Mouse (Mus musculus): Measurements from ENCODE around the gene Acsl1. TPM values are rescaled to one million over a fixed set of nuclear protein-coding genes. Genes with fewer than 3 reads are reported as not detected.
A peak's percentile ranks its signal among the peaks of the same experiment; 100 is the strongest.

Acsl1 gene
- polyA plus RNA-seq (2012; rRNA removed) (27.5 and 39.4 TPM in 2 replicates), polyA plus RNA-seq (2014; fragmentation: Nextera tagmentation; extraction: Ambion mirVana) (64.2 and 73.7 TPM in 2 replicates)

- Histone ChIP-seq H3K9ac (replicated peaks) (peak within 1 kb of the TSS; percentile 96), H3K4me1 (replicated peaks; ENCODE audit: control insufficient read depth in 2 of 2, insufficient read depth in 2 of 2, low read length in 1 of 2) (peaks cover 20 to 38% of the 10 kb centered on the region in 2 experiments), H3K4me2 (ENCODE audit: low read depth) (peak within 1 kb of the TSS; percentile 91), H3K27ac (peak within 1 kb of the TSS; percentile 75), H3K4me3 (ENCODE audit: insufficient read depth in 1 of 2, low read depth in 2 of 2, low read length in 2 of 2) (peak within 1 kb of the TSS; percentile 80 to 99), H3K36me3 (replicated peaks; ENCODE audit: control insufficient read depth, insufficient read depth, low read depth) (no peaks in the 10 kb centered on the region), H3K27me3 (ENCODE audit: control insufficient read depth, insufficient read depth, low read length) (no peaks in the 10 kb centered on the region), H3K9me3 (ENCODE audit: control insufficient read depth, low read length) (no peaks in the 10 kb centered on the region)
- ATAC-seq (ENCODE audit: insufficient read depth) (peak; percentile 88), DNase-seq (ENCODE audit: low read depth in 3 of 3, low spot score in 3 of 3) (peak in 2 of 3 experiments; percentile 96 to 98)
- TF ChIP-seq EP300 (IDR thresholded peaks at IDR 0.05; ENCODE audit: low read depth), result no peak
- 0 out of 2 replicates have a peak, but pooled peaks have one; percentile 7 for TF ChIP-seq CTCF (IDR thresholded peaks at IDR 0.05; ENCODE audit: low read depth)
- WGBS (ENCODE audit: insufficient replicate concordance), result under 1% methylated on average over 104 of the region's 106 CpGs
Observed at GRCm38 (mm10) chr8:46470792-46471781, at the start of gene Acsl1. Acsl1 (plus strand) TSS chr8:46471037.

- DNase-seq (ENCODE audit: low read depth in 3 of 3, low spot score in 3 of 3) (no peak), ATAC-seq (ENCODE audit: insufficient read depth) (no peak)
- Histone ChIP-seq H3K9me3 (ENCODE audit: control insufficient read depth, low read length) (no peaks in the 10 kb centered on the region), H3K36me3 (replicated peaks; ENCODE audit: control insufficient read depth, insufficient read depth, low read depth) (no peaks in the 10 kb centered on the region), H3K27me3 (ENCODE audit: control insufficient read depth, insufficient read depth, low read length) (no peaks in the 10 kb centered on the region), H3K9ac (replicated peaks) (no peak overlapping the region), H3K27ac (no peak overlapping the region), H3K4me1 (replicated peaks; ENCODE audit: control insufficient read depth in 2 of 2, insufficient read depth in 2 of 2, low read length in 1 of 2) (no peaks in the 10 kb centered on the region), H3K4me2 (ENCODE audit: low read depth) (no peak overlapping the region), H3K4me3 (ENCODE audit: insufficient read depth in 1 of 2, low read depth in 2 of 2, low read length in 2 of 2) (no peak overlapping the region)
- TF ChIP-seq CTCF (IDR thresholded peaks at IDR 0.05; ENCODE audit: low read depth) (no peak), EP300 (IDR thresholded peaks at IDR 0.05; ENCODE audit: low read depth) (no peak)
- 49% methylated on average over 6 of the region's 6 CpGs for WGBS (ENCODE audit: insufficient replicate concordance)
Observed at GRCm38 (mm10) chr8:46421515-46421914, 49.3 kb upstream of the Acsl1 start.

- Histone ChIP-seq H3K27ac (no peak overlapping the region), H3K4me2 (ENCODE audit: low read depth) (no peak overlapping the region), H3K9ac (replicated peaks) (no peak overlapping the region), H3K9me3 (ENCODE audit: control insufficient read depth, low read length) (no peaks in the 10 kb centered on the region), H3K4me1 (replicated peaks; ENCODE audit: control insufficient read depth in 2 of 2, insufficient read depth in 2 of 2, low read length in 1 of 2) (peaks cover 0 to 3% of the 10 kb centered on the region in 2 experiments; a peak in 2 of 4 replicates), H3K27me3 (ENCODE audit: control insufficient read depth, insufficient read depth, low read length) (no peaks in the 10 kb centered on the region), H3K36me3 (replicated peaks; ENCODE audit: control insufficient read depth, insufficient read depth, low read depth) (no peaks in the 10 kb centered on the region), H3K4me3 (ENCODE audit: insufficient read depth in 1 of 2, low read depth in 2 of 2, low read length in 2 of 2) (no peak overlapping the region)
- DNase-seq (ENCODE audit: low read depth in 3 of 3, low spot score in 3 of 3) (no peak), ATAC-seq (ENCODE audit: insufficient read depth) (no peak)
- TF ChIP-seq EP300 (IDR thresholded peaks at IDR 0.05; ENCODE audit: low read depth) (no peak), CTCF (IDR thresholded peaks at IDR 0.05; ENCODE audit: low read depth) (no peak)
Observed at GRCm38 (mm10) chr8:46427940-46428339, 42.9 kb upstream of the Acsl1 start.

GRCm38 (mm10) chr8:46429871-46430270, 41.0 kb upstream of the Acsl1 start:
- peaks cover 0 to 3% of the 10 kb centered on the region in 2 experiments; a peak in 2 of 4 replicates for H3K4me1 ChIP-seq (replicated peaks; ENCODE audit: control insufficient read depth in 2 of 2, insufficient read depth in 2 of 2, low read length in 1 of 2)
- H3K36me3 ChIP-seq (replicated peaks; ENCODE audit: control insufficient read depth, insufficient read depth, low read depth), result no peaks in the 10 kb centered on the region
- no peak overlapping the region for H3K27ac ChIP-seq
- WGBS (ENCODE audit: insufficient replicate concordance), result 56% methylated on average over 7 of the region's 7 CpGs
- TF ChIP-seq CTCF (IDR thresholded peaks at IDR 0.05; ENCODE audit: low read depth), result no peak
- no peak for TF ChIP-seq EP300 (IDR thresholded peaks at IDR 0.05; ENCODE audit: low read depth)
- no peak for DNase-seq (ENCODE audit: low read depth in 3 of 3, low spot score in 3 of 3)
- no peak for ATAC-seq (ENCODE audit: insufficient read depth)
- no peak overlapping the region for H3K4me2 ChIP-seq (ENCODE audit: low read depth)
- H3K9ac ChIP-seq (replicated peaks), result no peak overlapping the region
- no peaks in the 10 kb centered on the region for H3K27me3 ChIP-seq (ENCODE audit: control insufficient read depth, insufficient read depth, low read length)
- no peak overlapping the region for H3K4me3 ChIP-seq (ENCODE audit: insufficient read depth in 1 of 2, low read depth in 2 of 2, low read length in 2 of 2)
- H3K9me3 ChIP-seq (ENCODE audit: control insufficient read depth, low read length), result no peaks in the 10 kb centered on the region

GRCm38 (mm10) chr8:46431921-46432320, 38.9 kb upstream of the Acsl1 start:
- 70% methylated on average over 4 of the region's 4 CpGs for whole genome bisulfite sequencing (ENCODE audit: insufficient replicate concordance)
- no peaks in the 10 kb centered on the region for H3K9me3 ChIP-seq (ENCODE audit: control insufficient read depth, low read length)
- H3K4me1 ChIP-seq (replicated peaks; ENCODE audit: control insufficient read depth in 2 of 2, insufficient read depth in 2 of 2, low read length in 1 of 2), result peaks cover 0 to 3% of the 10 kb centered on the region in 2 experiments; a peak in 2 of 4 replicates

More at GRCm38 (mm10) chr8:46431921-46432320, 38.9 kb upstream of the Acsl1 start:
- Histone ChIP-seq H3K4me3 (ENCODE audit: insufficient read depth in 1 of 2, low read depth in 2 of 2, low read length in 2 of 2) (no peak overlapping the region), H3K4me2 (ENCODE audit: low read depth) (no peak overlapping the region), H3K36me3 (replicated peaks; ENCODE audit: control insufficient read depth, insufficient read depth, low read depth) (no peaks in the 10 kb centered on the region), H3K27ac (no peak overlapping the region), H3K9ac (replicated peaks) (no peak overlapping the region), H3K27me3 (ENCODE audit: control insufficient read depth, insufficient read depth, low read length) (no peaks in the 10 kb centered on the region)
- DNase-seq (ENCODE audit: low read depth in 3 of 3, low spot score in 3 of 3), result no peak
- no peak for ATAC-seq (ENCODE audit: insufficient read depth)
- no peak for TF ChIP-seq CTCF (IDR thresholded peaks at IDR 0.05; ENCODE audit: low read depth)
- no peak for TF ChIP-seq EP300 (IDR thresholded peaks at IDR 0.05; ENCODE audit: low read depth)
